Mouse (Mus musculus) urinary bladder, postnatal 4 days (tissue): ENCODE data around the gene Kcns1.
"Not testable (repeated sequence)": the region's sequence is repeated elsewhere in the genome, so short reads cannot be mapped to it uniquely, and the experiment has no call there.

ENCODE experiments used
- DNase-seq, 2 experiments: peaks; one replicate each; pipeline ENCODE4 v3.0.0; 2021 to 2022; ENCODE audit warnings: low spot score in 2 of 2

Gene Kcns1

GRCm38 (mm10) chr2:164170902-164171301, at the start of gene Kcns1:
TSS of gene Kcns1 (minus strand) at chr2:164171113.
- no peak for DNase-seq

- DNase-seq, result no peak
These were observed 48.4 kb upstream of the Kcns1 start for GRCm38 (mm10) chr2:164219295-164219694.

- no peak for DNase-seq
These were observed 41.8 kb upstream of the Kcns1 start for GRCm38 (mm10) chr2:164212711-164213110.

GRCm38 (mm10) chr2:164210892-164211291, 40.0 kb upstream of the Kcns1 start:
- no peak for DNase-seq

- no peak for DNase-seq
These were observed 35.8 kb upstream of the Kcns1 start for GRCm38 (mm10) chr2:164206676-164207075.

- DNase-seq, result not testable (repeated sequence)
These were observed 35.1 kb upstream of the Kcns1 start for GRCm38 (mm10) chr2:164206011-164206410.

- DNase-seq, result peak in 1 of 2 experiments; percentile 46
These were observed 28.9 kb upstream of the Kcns1 start, which contains the start of gene Wfdc15a for GRCm38 (mm10) chr2:164199626-164200327. TSS of gene Wfdc15a (minus strand) at chr2:164200130.

- DNase-seq, result peak in 1 of 2 experiments; percentile 10
These were observed 25.7 kb upstream of the Kcns1 start for GRCm38 (mm10) chr2:164196700-164196990.

GRCm38 (mm10) chr2:164195971-164196699, 25.2 kb upstream of the Kcns1 start:
- DNase-seq, result peak; percentile 11 to 22

- DNase-seq, result peak; percentile 7 to 40
These were observed 24.2 kb upstream of the Kcns1 start for GRCm38 (mm10) chr2:164194959-164195630.

GRCm38 (mm10) chr2:164192279-164192678, 21.4 kb upstream of the Kcns1 start:
- DNase-seq, result peak; percentile 9 to 22

- peak in 1 of 2 experiments; percentile 54 for DNase-seq
These were observed 19.7 kb upstream of the Kcns1 start, which contains the start of gene Wfdc12 for GRCm38 (mm10) chr2:164190576-164190975. TSS of gene Wfdc12 (minus strand) at chr2:164190608.

- peak in 1 of 2 experiments; percentile 45 for DNase-seq
These were observed 17.8 kb upstream of the Kcns1 start for GRCm38 (mm10) chr2:164188722-164189121.

GRCm38 (mm10) chr2:164184145-164184719, 13.3 kb upstream of the Kcns1 start:
- peak in 1 of 2 experiments; percentile 43 for DNase-seq

- DNase-seq, result no peak
These were observed 12.4 kb upstream of the Kcns1 start for GRCm38 (mm10) chr2:164183340-164183739.

GRCm38 (mm10) chr2:164182692-164183255, 11.9 kb upstream of the Kcns1 start, which contains the start of gene Wfdc5:
TSS of gene Wfdc5 (minus strand) at chr2:164182742.
- peak in 1 of 2 experiments; percentile 54 for DNase-seq

- DNase-seq, result no peak
These were observed 9.9 kb upstream of the Kcns1 start for GRCm38 (mm10) chr2:164180770-164181169.

- peak in 1 of 2 experiments; percentile 57 for DNase-seq
These were observed 9.2 kb upstream of the Kcns1 start for GRCm38 (mm10) chr2:164180124-164180523.

GRCm38 (mm10) chr2:164177831-164178230, 6.9 kb upstream of the Kcns1 start:
- no peak for DNase-seq

GRCm38 (mm10) chr2:164175850-164176249, 4.9 kb upstream of the Kcns1 start:
- no peak for DNase-seq

- no peak for DNase-seq
These were observed 3.9 kb upstream of the Kcns1 start for GRCm38 (mm10) chr2:164174649-164175395.
